Mouse (Mus musculus): ENCODE results near the gene Tex19.2. TPM values are rescaled to one million over a fixed set of nuclear protein-coding genes. Genes with fewer than 3 reads are reported as not detected.

Gene Tex19.2
- polyA plus RNA-seq (2012; ENCODE audit: insufficient read depth, insufficient read length, low replicate concordance, missing spikeins), result not detected in 2 replicates

DNA sequence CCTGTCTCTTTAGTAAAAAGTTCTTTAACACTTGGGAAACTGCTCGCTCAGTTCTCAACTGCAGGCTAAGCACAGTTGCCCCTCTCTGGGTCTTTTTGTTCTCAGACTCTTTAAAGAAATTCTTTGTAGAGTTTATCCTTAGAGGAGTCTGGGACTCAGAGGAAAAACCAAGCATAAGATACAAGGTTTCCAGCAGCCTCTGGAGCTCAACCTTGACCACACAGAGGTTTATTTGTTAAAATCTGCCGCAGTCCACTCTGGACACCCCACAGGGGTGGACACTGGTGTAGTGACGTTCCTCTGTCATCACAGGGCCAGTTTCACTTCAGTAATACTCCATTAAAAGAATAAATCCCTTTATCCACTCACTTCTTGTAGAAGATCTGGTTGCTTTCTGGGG, at the start of gene Tex19.2:
TSS of gene Tex19.2 (minus strand) at position 101 of the 400 bp plus-strand sequence.
- TF ChIP-seq CTCF (IDR thresholded peaks at IDR 0.05; ENCODE audit: insufficient read depth, low read depth, low read length) (no peak), POLR2A (IDR thresholded peaks at IDR 0.05; ENCODE audit: insufficient read depth, low read depth, low read length) (no peak)
- no peak within 1 kb of the TSS for H3K27ac ChIP-seq (ENCODE audit: insufficient read depth, low read depth, low read length)
- H3K4me3 ChIP-seq (ENCODE audit: insufficient read depth, low read depth, low read length), result no peak within 1 kb of the TSS
- H3K4me1 ChIP-seq (ENCODE audit: control insufficient read depth, insufficient read depth, low read length), result no peaks in the 10 kb centered on the region
- 46% methylated on average over 3 of the region's 3 CpGs for WGBS

- no peak for TF ChIP-seq CTCF (IDR thresholded peaks at IDR 0.05; ENCODE audit: insufficient read depth, low read depth, low read length)
- no peak for TF ChIP-seq POLR2A (IDR thresholded peaks at IDR 0.05; ENCODE audit: insufficient read depth, low read depth, low read length)
- Histone ChIP-seq H3K4me1 (ENCODE audit: control insufficient read depth, insufficient read depth, low read length) (no peaks in the 10 kb centered on the region), H3K27ac (ENCODE audit: insufficient read depth, low read depth, low read length) (no peak overlapping the region), H3K4me3 (ENCODE audit: insufficient read depth, low read depth, low read length) (no peak overlapping the region)
- 86% methylated on average over 4 of the region's 4 CpGs for WGBS
Observed at GRCm38 (mm10) chr11:121163751-121164150, 45.3 kb upstream of the Tex19.2 start.

- TF ChIP-seq CTCF (IDR thresholded peaks at IDR 0.05; ENCODE audit: insufficient read depth, low read depth, low read length), result no peak
- TF ChIP-seq POLR2A (IDR thresholded peaks at IDR 0.05; ENCODE audit: insufficient read depth, low read depth, low read length), result no peak
- H3K27ac ChIP-seq (ENCODE audit: insufficient read depth, low read depth, low read length), result no peak overlapping the region
- peaks cover 8% of the 10 kb centered on the region for H3K4me1 ChIP-seq (ENCODE audit: control insufficient read depth, insufficient read depth, low read length)
- no peak overlapping the region for H3K4me3 ChIP-seq (ENCODE audit: insufficient read depth, low read depth, low read length)
- 93% methylated on average over 26 of the region's 26 CpGs for WGBS
Observed at GRCm38 (mm10) chr11:121160636-121161346, 42.3 kb upstream of the Tex19.2 start.

GRCm38 (mm10) chr11:121159971-121160370, 41.5 kb upstream of the Tex19.2 start, which contains the start of gene Uts2r:
Gene Uts2r (plus strand): TSS chr11:121160271.
- no peak for TF ChIP-seq CTCF (IDR thresholded peaks at IDR 0.05; ENCODE audit: insufficient read depth, low read depth, low read length)
- no peak for TF ChIP-seq POLR2A (IDR thresholded peaks at IDR 0.05; ENCODE audit: insufficient read depth, low read depth, low read length)
- 91% methylated on average over 5 of the region's 5 CpGs for WGBS
- H3K27ac ChIP-seq (ENCODE audit: insufficient read depth, low read depth, low read length), result no peak within 1 kb of the TSS
- H3K4me3 ChIP-seq (ENCODE audit: insufficient read depth, low read depth, low read length), result no peak within 1 kb of the TSS
- H3K4me1 ChIP-seq (ENCODE audit: control insufficient read depth, insufficient read depth, low read length), result peaks cover 8% of the 10 kb centered on the region

DNA sequence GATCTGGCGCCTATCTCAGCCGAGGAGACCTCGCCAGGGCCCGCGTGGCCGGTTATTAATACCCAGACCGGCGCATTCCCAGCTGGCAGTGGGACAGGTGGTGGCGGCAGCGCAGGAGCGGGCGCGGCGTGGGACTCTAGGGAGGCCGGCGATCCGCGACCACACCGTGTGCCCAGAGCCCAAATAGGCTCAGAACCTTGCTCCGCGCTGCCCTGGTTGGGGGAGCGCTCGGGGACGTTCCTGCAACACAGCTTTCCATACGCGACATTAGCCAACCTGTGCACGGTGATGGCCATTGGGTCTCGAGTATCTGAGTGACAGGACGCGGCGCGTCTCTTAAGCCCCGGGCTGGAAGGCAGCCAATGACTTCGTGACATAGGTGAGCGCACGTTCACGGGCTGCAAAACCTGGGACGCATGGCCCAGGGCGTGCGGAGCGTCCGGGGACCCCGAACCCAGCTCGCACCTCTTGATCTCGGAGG, 38.0 kb upstream of the Tex19.2 start:
- no peak overlapping the region for H3K27ac ChIP-seq (ENCODE audit: insufficient read depth, low read depth, low read length)
- TF ChIP-seq CTCF (IDR thresholded peaks at IDR 0.05; ENCODE audit: insufficient read depth, low read depth, low read length) (no peak), POLR2A (IDR thresholded peaks at IDR 0.05; ENCODE audit: insufficient read depth, low read depth, low read length) (no peak)
- 2% methylated on average over 45 of the region's 45 CpGs for WGBS
- H3K4me3 ChIP-seq (ENCODE audit: insufficient read depth, low read depth, low read length), result peak overlapping the region; percentile 24
- H3K4me1 ChIP-seq (ENCODE audit: control insufficient read depth, insufficient read depth, low read length), result peaks cover 8% of the 10 kb centered on the region

- H3K4me1 ChIP-seq (ENCODE audit: control insufficient read depth, insufficient read depth, low read length), result peaks cover 8% of the 10 kb centered on the region
- no peak for TF ChIP-seq POLR2A (IDR thresholded peaks at IDR 0.05; ENCODE audit: insufficient read depth, low read depth, low read length)
- TF ChIP-seq CTCF (IDR thresholded peaks at IDR 0.05; ENCODE audit: insufficient read depth, low read depth, low read length), result no peak
- no peak overlapping the region for H3K4me3 ChIP-seq (ENCODE audit: insufficient read depth, low read depth, low read length)
- H3K27ac ChIP-seq (ENCODE audit: insufficient read depth, low read depth, low read length), result no peak overlapping the region
- WGBS, result 44% methylated on average over 4 of the region's 4 CpGs
Observed at GRCm38 (mm10) chr11:121154203-121154602, 35.7 kb upstream of the Tex19.2 start.

GRCm38 (mm10) chr11:121148193-121148592, 29.7 kb upstream of the Tex19.2 start:
- Histone ChIP-seq H3K4me3 (ENCODE audit: insufficient read depth, low read depth, low read length) (no peak overlapping the region), H3K4me1 (ENCODE audit: control insufficient read depth, insufficient read depth, low read length) (no peaks in the 10 kb centered on the region), H3K27ac (ENCODE audit: insufficient read depth, low read depth, low read length) (no peak overlapping the region)
- TF ChIP-seq POLR2A (IDR thresholded peaks at IDR 0.05; ENCODE audit: insufficient read depth, low read depth, low read length), result no peak
- no peak for TF ChIP-seq CTCF (IDR thresholded peaks at IDR 0.05; ENCODE audit: insufficient read depth, low read depth, low read length)
- 89% methylated on average over 3 of the region's 3 CpGs for WGBS

- Histone ChIP-seq H3K4me1 (ENCODE audit: control insufficient read depth, insufficient read depth, low read length) (no peaks in the 10 kb centered on the region), H3K27ac (ENCODE audit: insufficient read depth, low read depth, low read length) (no peak within 1 kb of the TSS), H3K4me3 (ENCODE audit: insufficient read depth, low read depth, low read length) (no peak within 1 kb of the TSS)
- WGBS, result 91% methylated on average over 22 of the region's 22 CpGs
- TF ChIP-seq POLR2A (IDR thresholded peaks at IDR 0.05; ENCODE audit: insufficient read depth, low read depth, low read length), result no peak
- no peak for TF ChIP-seq CTCF (IDR thresholded peaks at IDR 0.05; ENCODE audit: insufficient read depth, low read depth, low read length)
Observed at GRCm38 (mm10) chr11:121145865-121146264, 27.4 kb upstream of the Tex19.2 start, which contains the start of gene Tex19.1. Gene Tex19.1 (plus strand): TSS chr11:121146143.

DNA sequence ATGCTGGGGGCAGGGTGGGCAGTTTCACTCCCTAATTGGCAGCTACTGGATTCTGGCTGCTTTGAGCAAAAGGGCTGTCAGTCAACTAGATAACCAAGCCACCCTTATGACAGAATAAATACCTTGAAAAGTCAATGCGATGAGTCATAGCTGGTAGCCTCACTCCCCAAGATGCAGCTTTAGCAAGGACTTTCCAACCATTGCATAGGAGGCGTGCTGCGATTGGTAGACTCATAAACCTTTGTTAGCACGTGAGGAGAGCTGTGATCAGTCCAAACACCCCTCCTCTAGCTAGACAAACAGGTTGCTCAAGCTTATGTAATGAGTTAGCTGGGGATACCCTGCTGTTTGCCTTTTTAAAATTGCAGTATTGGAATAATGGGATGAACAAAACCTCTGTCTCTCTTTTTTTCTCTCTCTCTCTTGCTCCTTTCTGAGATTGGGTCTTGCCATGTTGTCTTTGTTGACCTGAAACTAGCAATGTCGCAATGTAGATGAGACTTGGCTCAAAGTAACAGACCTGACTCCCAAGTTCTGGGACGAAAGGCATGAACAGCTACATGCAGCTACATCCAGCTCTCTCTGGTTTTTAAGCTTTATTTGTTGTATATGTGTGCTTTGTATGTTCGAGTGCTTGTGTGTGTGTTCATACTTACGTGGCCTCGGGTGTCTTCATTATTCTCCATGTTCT, 25.0 kb upstream of the Tex19.2 start:
- H3K4me3 ChIP-seq (ENCODE audit: insufficient read depth, low read depth, low read length), result no peak overlapping the region
- no peaks in the 10 kb centered on the region for H3K4me1 ChIP-seq (ENCODE audit: control insufficient read depth, insufficient read depth, low read length)
- WGBS, result 74% methylated on average over 9 of the region's 9 CpGs
- no peak overlapping the region for H3K27ac ChIP-seq (ENCODE audit: insufficient read depth, low read depth, low read length)
- no peak for TF ChIP-seq POLR2A (IDR thresholded peaks at IDR 0.05; ENCODE audit: insufficient read depth, low read depth, low read length)
- TF ChIP-seq CTCF (IDR thresholded peaks at IDR 0.05; ENCODE audit: insufficient read depth, low read depth, low read length), result no peak
